Mouse (Mus musculus): ENCODE results near the gene Agtr2. TPM values are rescaled to one million over a fixed set of nuclear protein-coding genes. Genes with fewer than 3 reads are reported as not detected.
"Not testable (repeated sequence)": the region's sequence is repeated elsewhere in the genome, so short reads cannot be mapped to it uniquely, and the experiment has no call there.

Gene Agtr2
- polyA plus RNA-seq (2012; rRNA removed): 0.07 TPM in 1 of 2 replicates, not detected in the other

GRCm38 (mm10) chrX:21484414-21484813 lies at the start of gene Agtr2:
Agtr2 (plus strand) TSS chrX:21484544.
- Histone ChIP-seq H3K4me3 (replicated peaks; ENCODE audit: extremely low read depth, low read depth, low read length) (no peak within 1 kb of the TSS), H3K4me1 (ENCODE audit: control insufficient read depth, insufficient read depth, low read length) (no peaks in the 10 kb centered on the region)
- TF ChIP-seq CTCF (IDR thresholded peaks at IDR 0.05; ENCODE audit: insufficient read depth, low read length) (no peak), POLR2A (IDR thresholded peaks at IDR 0.05; ENCODE audit: borderline replicate concordance, extremely low read depth, low read depth, low read length) (no peak)
- 64% methylated on average over 5 of the region's 5 CpGs for WGBS
- DNase-seq: no peak

GRCm38 (mm10) chrX:21452519-21452918 lies 31.8 kb upstream of the Agtr2 start:
- no peak overlapping the region for H3K4me3 ChIP-seq (replicated peaks; ENCODE audit: extremely low read depth, low read depth, low read length)
- WGBS: 34% methylated on average over 3 of the region's 3 CpGs
- TF ChIP-seq POLR2A (IDR thresholded peaks at IDR 0.05; ENCODE audit: borderline replicate concordance, extremely low read depth, low read depth, low read length) (no peak), CTCF (IDR thresholded peaks at IDR 0.05; ENCODE audit: insufficient read depth, low read length) (no peak)
- no peak for DNase-seq
- H3K4me1 ChIP-seq (ENCODE audit: control insufficient read depth, insufficient read depth, low read length): no peaks in the 10 kb centered on the region

GRCm38 (mm10) chrX:21488111-21488510 lies 3.8 kb downstream of the Agtr2 start:
- Histone ChIP-seq H3K4me3 (replicated peaks; ENCODE audit: extremely low read depth, low read depth, low read length) (no peak overlapping the region), H3K4me1 (ENCODE audit: control insufficient read depth, insufficient read depth, low read length) (no peaks in the 10 kb centered on the region)
- TF ChIP-seq CTCF (IDR thresholded peaks at IDR 0.05; ENCODE audit: insufficient read depth, low read length) (no peak), POLR2A (IDR thresholded peaks at IDR 0.05; ENCODE audit: borderline replicate concordance, extremely low read depth, low read depth, low read length) (no peak)
- DNase-seq: no peak
- WGBS: 42% methylated on average over 2 of the region's 2 CpGs

GRCm38 (mm10) chrX:21500242-21500641 lies 15.9 kb downstream of the Agtr2 start:
- Histone ChIP-seq H3K4me1 (ENCODE audit: control insufficient read depth, insufficient read depth, low read length) (no peaks in the 10 kb centered on the region), H3K4me3 (replicated peaks; ENCODE audit: extremely low read depth, low read depth, low read length) (no peak overlapping the region)
- TF ChIP-seq POLR2A (IDR thresholded peaks at IDR 0.05; ENCODE audit: borderline replicate concordance, extremely low read depth, low read depth, low read length) (no peak), CTCF (IDR thresholded peaks at IDR 0.05; ENCODE audit: insufficient read depth, low read length) (no peak)
- 16% methylated on average over 2 of the region's 2 CpGs for WGBS
- no peak for DNase-seq

- not testable (repeated sequence) for DNase-seq; H3K4me1 ChIP-seq (ENCODE audit: control insufficient read depth, insufficient read depth, low read length); H3K4me3 ChIP-seq (replicated peaks; ENCODE audit: extremely low read depth, low read depth, low read length)
- WGBS: 75% methylated on average over 2 of the region's 2 CpGs
These were observed 23.0 kb downstream of the Agtr2 start for GRCm38 (mm10) chrX:21507333-21507732.

GRCm38 (mm10) chrX:21522590-21522989 lies 38.2 kb downstream of the Agtr2 start:
- 66% methylated on average over 4 of the region's 4 CpGs for WGBS
- no peaks in the 10 kb centered on the region for H3K4me1 ChIP-seq (ENCODE audit: control insufficient read depth, insufficient read depth, low read length)
- H3K4me3 ChIP-seq (replicated peaks; ENCODE audit: extremely low read depth, low read depth, low read length): no peak overlapping the region
- DNase-seq: no peak
- TF ChIP-seq CTCF (IDR thresholded peaks at IDR 0.05; ENCODE audit: insufficient read depth, low read length): no peak
- no peak for TF ChIP-seq POLR2A (IDR thresholded peaks at IDR 0.05; ENCODE audit: borderline replicate concordance, extremely low read depth, low read depth, low read length)

Other genes with a start within 250 kb of the Agtr2 start
- gene Slc6a14, start 230.4 kb downstream of the Agtr2 start, polyA plus RNA-seq (2012; rRNA removed): 3.2 and 7.4 TPM in 2 replicates